Mouse (Mus musculus) neural tube, embryonic 15.5 days (tissue): ENCODE results near the gene Usp37. TPM values are rescaled to one million over a fixed set of nuclear protein-coding genes. Genes with fewer than 3 reads are reported as not detected.

Source experiments
- ATAC-seq: fragments of 200-750 bp; cut with Nextera tagmentation; 2 replicates; pipeline ENCODE4 v1.8.0; 2017; ENCODE audit warnings: mild to moderate bottlenecking, moderate TSS enrichment, moderate library complexity; ENCODE audit not compliant: low FRiP score
- H3K27ac ChIP-seq: fragments of 300-500 bp; sonication (generic); replicated peaks from 2 replicates; pipeline ENCODE4 v1.5.1; 2015; ENCODE audit warnings: mild to moderate bottlenecking, inconsistent platforms
- H3K27me3 ChIP-seq: fragments of 300-500 bp; sonication (generic); replicated peaks from 2 replicates; pipeline ENCODE4 v1.6.1; 2015; ENCODE audit warnings: inconsistent platforms
- H3K36me3 ChIP-seq: fragments of 300-500 bp; sonication (generic); 2 replicates; pipeline ENCODE4 v1.6.1; 2015; ENCODE audit warnings: inconsistent platforms
- H3K4me1 ChIP-seq: fragments of 300-500 bp; sonication (generic); 2 replicates; pipeline ENCODE4 v1.6.1; 2015; ENCODE audit warnings: inconsistent platforms
- H3K4me2 ChIP-seq: fragments of 300-500 bp; sonication (generic); 2 replicates; pipeline ENCODE4 v1.6.1; 2015; ENCODE audit warnings: inconsistent platforms, mild to moderate bottlenecking, moderate library complexity
- H3K4me3 ChIP-seq: fragments of 300-500 bp; sonication (generic); replicated peaks from 2 replicates; pipeline ENCODE4 v1.5.1; 2015; ENCODE audit warnings: mild to moderate bottlenecking, inconsistent platforms
- H3K9ac ChIP-seq: fragments of 300-500 bp; sonication (generic); replicated peaks from 2 replicates; pipeline ENCODE4 v1.6.1; 2015; ENCODE audit warnings: mild to moderate bottlenecking, inconsistent platforms
- H3K9me3 ChIP-seq: fragments of 300-500 bp; sonication (generic); replicated peaks from 2 replicates; pipeline ENCODE4 v1.6.1; 2016; ENCODE audit warnings: inconsistent platforms
- WGBS: fragments of 180-500 bp; shearing (Covaris S2); methylation state at CpG from one replicate; pipeline ENCODE4 v1.1.7; 2015; ENCODE audit warnings: mixed read lengths; 5-methylcytosine and 5-hydroxymethylcytosine counted together
- polyA plus RNA-seq: library from polyadenylated mRNA; unstranded; fragments of >200 nt; fragmentation: Nextera tagmentation; extraction: Ambion mirVana; gene quantifications from 2 replicates; pipeline ENCODE4 v1.2.1, GENCODE M21; 2015

Usp37 gene
- polyA plus RNA-seq, 1 experiment from 2014 or later: 23.4 TPM

GRCm38 (mm10) chr1:74452611-74453045 lies 91.5 kb downstream of the Usp37 start:
- no peak for ATAC-seq
- H3K4me1 ChIP-seq: no peaks in the 10 kb centered on the region
- no peak overlapping the region for H3K9ac ChIP-seq
- peaks cover 64% of the 10 kb centered on the region for H3K36me3 ChIP-seq
- H3K27me3 ChIP-seq: no peaks in the 10 kb centered on the region
- no peaks in the 10 kb centered on the region for H3K9me3 ChIP-seq
- H3K27ac ChIP-seq: no peak overlapping the region
- no peak overlapping the region for H3K4me2 ChIP-seq
- no peak overlapping the region for H3K4me3 ChIP-seq
- WGBS: 65% methylated on average over 4 of the region's 4 CpGs

DNA sequence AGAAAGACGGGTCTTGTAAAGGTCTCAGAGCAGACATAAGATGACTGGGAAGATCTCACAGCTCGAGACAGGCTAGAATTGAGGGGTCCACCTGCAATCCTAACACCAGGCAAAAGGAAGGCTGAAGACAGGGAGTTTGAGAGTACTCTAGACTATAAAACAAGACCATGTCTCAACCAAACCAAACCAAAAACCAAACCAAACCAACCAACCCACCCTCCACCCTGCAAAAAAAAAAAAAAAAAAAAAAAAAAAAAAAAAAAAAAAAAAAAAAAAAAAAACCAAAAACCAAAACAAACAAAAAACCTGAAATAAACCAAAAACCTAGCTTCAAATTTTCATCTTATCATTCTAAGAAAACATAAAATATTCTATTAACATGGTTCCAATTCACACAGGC lies 99.5 kb downstream of the Usp37 start:
- Histone ChIP-seq H3K4me2 (no peak overlapping the region), H3K4me1 (no peaks in the 10 kb centered on the region), H3K36me3 (peaks cover 51% of the 10 kb centered on the region), H3K27me3 (no peaks in the 10 kb centered on the region), H3K9ac (no peak overlapping the region), H3K4me3 (no peak overlapping the region), H3K9me3 (no peaks in the 10 kb centered on the region), H3K27ac (no peak overlapping the region)
- WGBS: 91% methylated on average over 2 of the region's 2 CpGs
- ATAC-seq: no peak

DNA sequence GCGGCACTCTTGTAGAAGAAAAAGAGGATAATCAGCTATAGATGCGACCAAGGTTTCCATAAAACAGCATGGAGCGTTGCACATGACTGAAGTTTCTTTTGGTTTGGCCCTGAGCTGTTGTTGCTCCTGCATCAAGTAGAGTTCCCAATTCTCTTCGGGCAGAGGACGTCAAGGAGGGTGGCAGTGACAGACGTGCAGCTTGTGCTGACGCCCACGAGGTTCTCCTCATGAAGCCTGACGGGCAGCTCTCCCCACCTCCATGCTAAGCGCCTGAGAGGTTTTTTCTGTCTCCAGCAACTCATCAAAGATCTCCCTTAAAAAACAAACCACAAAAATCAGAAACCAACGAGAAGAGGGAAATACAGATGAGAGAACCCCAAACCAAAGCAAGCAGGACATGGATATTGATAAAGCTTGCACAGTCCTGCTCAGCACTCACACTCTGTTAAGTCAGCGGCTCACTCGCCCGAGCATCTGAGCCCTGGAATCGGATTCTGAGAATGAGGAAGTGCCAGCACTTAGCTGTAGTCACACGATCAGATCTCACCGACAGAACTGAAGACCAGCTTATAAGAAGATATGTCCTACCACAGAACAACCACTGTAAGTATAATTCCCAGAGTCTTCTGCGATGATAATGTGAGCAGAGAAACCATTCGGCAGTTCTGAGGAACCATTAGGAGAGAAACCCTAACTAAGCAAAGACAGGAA lies 104.8 kb downstream of the Usp37 start:
- Histone ChIP-seq H3K27ac (no peak overlapping the region), H3K9ac (no peak overlapping the region), H3K4me2 (no peak overlapping the region), H3K4me1 (no peaks in the 10 kb centered on the region), H3K27me3 (no peaks in the 10 kb centered on the region), H3K36me3 (peaks cover 52% of the 10 kb centered on the region), H3K4me3 (no peak overlapping the region), H3K9me3 (no peaks in the 10 kb centered on the region)
- 90% methylated on average over 19 of the region's 19 CpGs for WGBS
- ATAC-seq: no peak

- Histone ChIP-seq H3K4me2 (no peak overlapping the region), H3K36me3 (peaks cover 47% of the 10 kb centered on the region), H3K4me3 (no peak overlapping the region), H3K9me3 (no peaks in the 10 kb centered on the region), H3K27me3 (no peaks in the 10 kb centered on the region), H3K4me1 (no peaks in the 10 kb centered on the region), H3K9ac (no peak overlapping the region), H3K27ac (no peak overlapping the region)
- no peak for ATAC-seq
- 70% methylated on average over 8 of the region's 8 CpGs for WGBS
Measured at GRCm38 (mm10) chr1:74437702-74438427, 106.2 kb downstream of the Usp37 start.

DNA sequence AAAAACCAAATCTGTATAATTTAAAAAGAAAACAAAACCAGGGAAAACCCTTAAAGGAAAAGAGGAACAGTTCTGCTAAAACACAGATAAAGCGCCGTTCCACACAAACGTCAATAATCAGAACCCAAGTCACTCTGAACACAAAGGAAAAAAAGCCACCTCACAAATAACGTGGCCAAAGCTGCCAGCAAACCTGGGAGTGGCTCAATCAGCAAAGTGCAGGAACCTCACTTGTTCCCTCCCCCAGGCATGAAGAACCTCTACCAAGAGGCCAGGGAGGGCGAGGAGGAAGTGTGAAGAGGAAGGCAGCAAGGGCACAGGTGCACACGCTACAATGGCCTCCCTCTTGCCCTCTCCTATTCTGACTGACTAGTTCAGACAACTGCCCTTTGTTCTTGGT lies 108.5 kb downstream of the Usp37 start:
- Histone ChIP-seq H3K27ac (no peak overlapping the region), H3K9ac (no peak overlapping the region), H3K9me3 (no peaks in the 10 kb centered on the region), H3K36me3 (peaks cover 34% of the 10 kb centered on the region), H3K4me1 (no peaks in the 10 kb centered on the region), H3K4me2 (no peak overlapping the region), H3K4me3 (no peak overlapping the region), H3K27me3 (no peaks in the 10 kb centered on the region)
- WGBS: 86% methylated on average over 6 of the region's 6 CpGs
- no peak for ATAC-seq

DNA sequence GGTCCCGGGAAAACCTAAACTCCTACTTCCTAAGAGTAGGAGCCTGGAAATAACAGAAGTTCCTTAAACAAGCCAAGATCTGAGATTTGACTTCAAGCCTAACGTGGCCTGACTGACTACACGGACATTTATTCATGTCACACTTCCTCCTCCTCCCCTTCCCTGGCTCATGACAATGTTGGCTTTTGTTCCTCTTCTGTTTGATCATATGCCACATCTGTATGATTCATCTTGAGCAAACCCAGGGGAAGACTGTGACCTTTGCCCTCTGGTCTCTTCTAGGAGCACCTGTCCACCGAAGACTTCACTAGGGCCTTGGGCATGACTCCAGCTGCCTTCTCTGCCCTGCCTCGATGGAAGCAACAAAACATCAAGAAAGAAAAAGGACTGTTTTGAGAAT lies 109.5 kb downstream of the Usp37 start:
- ATAC-seq: no peak
- Histone ChIP-seq H3K27ac (no peak overlapping the region), H3K27me3 (no peaks in the 10 kb centered on the region), H3K36me3 (peaks cover 30% of the 10 kb centered on the region), H3K9me3 (no peaks in the 10 kb centered on the region), H3K4me1 (no peaks in the 10 kb centered on the region), H3K4me2 (no peak overlapping the region), H3K4me3 (no peak overlapping the region), H3K9ac (no peak overlapping the region)
- WGBS: 79% methylated on average over 5 of the region's 5 CpGs

DNA sequence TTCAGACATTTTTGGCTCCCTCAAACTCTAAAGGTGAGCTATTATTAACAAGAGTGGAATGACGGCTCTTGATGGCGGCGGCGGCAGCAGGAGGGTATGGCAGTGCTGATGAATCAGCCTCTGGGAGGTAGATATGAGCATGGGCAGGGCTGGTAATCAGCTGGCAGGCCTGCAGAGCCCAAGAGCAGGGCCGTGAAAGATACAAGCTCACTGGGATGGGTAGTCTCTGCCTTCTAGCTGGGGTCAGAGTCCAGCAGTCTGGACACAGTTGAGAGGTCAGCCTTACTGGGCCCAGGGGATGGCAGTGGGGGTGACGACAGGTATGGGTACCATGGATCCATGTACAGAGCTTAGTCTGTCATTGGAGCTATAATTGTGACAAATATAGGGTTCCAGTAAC lies 110.9 kb downstream of the Usp37 start:
- no peak for ATAC-seq
- H3K9ac ChIP-seq: no peak overlapping the region
- H3K4me2 ChIP-seq: no peak overlapping the region
- WGBS: 71% methylated on average over 6 of the region's 6 CpGs
- H3K27ac ChIP-seq: no peak overlapping the region
- H3K4me3 ChIP-seq: no peak overlapping the region
- H3K36me3 ChIP-seq: peaks cover 20% of the 10 kb centered on the region
- H3K27me3 ChIP-seq: no peaks in the 10 kb centered on the region
- no peaks in the 10 kb centered on the region for H3K4me1 ChIP-seq
- H3K9me3 ChIP-seq: no peaks in the 10 kb centered on the region

DNA sequence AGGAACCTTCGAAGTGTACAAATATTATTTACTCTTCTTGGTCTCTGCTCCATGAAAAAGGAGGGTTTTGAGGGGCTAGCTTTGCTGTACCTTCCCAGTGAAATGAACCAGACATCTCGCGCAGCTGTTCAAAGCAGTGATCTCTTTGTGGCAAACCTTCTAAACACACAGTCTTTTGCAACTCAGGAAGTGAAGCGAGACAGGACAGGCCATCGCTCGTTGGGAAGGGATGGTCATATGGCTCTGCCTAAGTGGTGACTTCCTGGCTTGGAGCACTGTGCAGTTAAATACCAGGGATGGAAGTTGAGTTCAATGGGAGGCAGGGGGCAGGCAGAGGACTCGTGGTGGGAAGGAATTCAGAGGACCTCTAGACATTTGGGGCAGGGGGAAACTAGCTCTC lies 118.2 kb downstream of the Usp37 start:
- no peak overlapping the region for H3K4me3 ChIP-seq
- H3K9me3 ChIP-seq: no peaks in the 10 kb centered on the region
- 75% methylated on average over 7 of the region's 7 CpGs for WGBS
- H3K9ac ChIP-seq: no peak overlapping the region
- no peaks in the 10 kb centered on the region for H3K36me3 ChIP-seq
- no peaks in the 10 kb centered on the region for H3K4me1 ChIP-seq
- no peaks in the 10 kb centered on the region for H3K27me3 ChIP-seq
- ATAC-seq: no peak
- H3K4me2 ChIP-seq: no peak overlapping the region
- no peak overlapping the region for H3K27ac ChIP-seq

DNA sequence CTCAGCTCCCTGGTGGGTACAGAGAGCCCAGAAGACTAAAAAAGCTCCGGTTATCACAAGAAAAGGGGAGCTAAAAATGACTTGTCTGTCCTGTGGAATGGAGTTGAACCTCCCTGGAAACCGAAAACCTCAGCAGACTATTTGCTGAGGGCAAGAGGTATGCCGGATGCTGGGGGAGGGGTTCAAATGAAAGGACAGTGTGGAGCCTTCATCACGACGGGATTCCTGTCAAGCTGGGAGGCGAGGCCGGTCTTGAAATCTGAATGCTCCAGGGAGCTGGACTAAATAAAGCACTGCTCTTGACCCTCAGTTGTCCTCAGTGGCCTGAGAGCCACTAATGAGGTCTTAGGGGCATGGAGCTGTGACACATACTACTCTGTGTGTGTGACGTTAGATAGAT lies 120.9 kb downstream of the Usp37 start:
- Histone ChIP-seq H3K36me3 (no peaks in the 10 kb centered on the region), H3K9me3 (no peaks in the 10 kb centered on the region), H3K9ac (no peak overlapping the region), H3K4me3 (no peak overlapping the region), H3K27me3 (no peaks in the 10 kb centered on the region), H3K4me1 (no peaks in the 10 kb centered on the region), H3K4me2 (no peak overlapping the region), H3K27ac (no peak overlapping the region)
- no peak for ATAC-seq
- WGBS: 42% methylated on average over 8 of the region's 8 CpGs

GRCm38 (mm10) chr1:74419440-74419794 lies 124.7 kb downstream of the Usp37 start:
- Histone ChIP-seq H3K27me3 (no peaks in the 10 kb centered on the region), H3K9ac (no peak overlapping the region), H3K4me1 (no peaks in the 10 kb centered on the region), H3K9me3 (no peaks in the 10 kb centered on the region), H3K4me3 (no peak overlapping the region), H3K27ac (no peak overlapping the region), H3K36me3 (no peaks in the 10 kb centered on the region), H3K4me2 (no peak overlapping the region)
- 79% methylated on average over 9 of the region's 9 CpGs for WGBS
- no peak for ATAC-seq

GRCm38 (mm10) chr1:74418747-74419439 lies 125.2 kb downstream of the Usp37 start:
- Histone ChIP-seq H3K9ac (no peak overlapping the region), H3K9me3 (no peaks in the 10 kb centered on the region), H3K36me3 (no peaks in the 10 kb centered on the region), H3K27me3 (no peaks in the 10 kb centered on the region), H3K27ac (no peak overlapping the region), H3K4me1 (no peaks in the 10 kb centered on the region), H3K4me3 (no peak overlapping the region), H3K4me2 (no peak overlapping the region)
- 75% methylated on average over 17 of the region's 17 CpGs for WGBS
- no peak for ATAC-seq

DNA sequence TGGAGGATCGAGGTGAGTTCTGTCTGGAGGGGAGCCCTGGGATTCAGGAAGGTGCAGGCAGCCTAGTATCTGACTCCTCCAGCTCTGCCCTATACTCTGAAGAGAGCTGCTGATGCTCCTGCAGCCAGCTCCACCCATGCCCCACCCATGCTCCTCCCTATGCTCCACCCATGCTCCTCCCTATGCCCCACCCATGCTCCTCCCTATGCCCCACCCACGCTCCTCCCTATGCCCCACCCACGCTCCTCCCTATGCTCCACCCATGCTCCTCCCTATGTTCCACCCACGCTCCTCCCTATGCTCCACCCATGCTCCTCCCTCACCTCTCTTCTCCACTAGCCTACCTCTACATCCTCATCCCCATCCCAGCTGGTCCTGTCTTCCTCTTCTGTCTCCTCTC lies 128.9 kb downstream of the Usp37 start:
- ATAC-seq: no peak
- no peaks in the 10 kb centered on the region for H3K27me3 ChIP-seq
- no peak overlapping the region for H3K9ac ChIP-seq
- no peak overlapping the region for H3K4me3 ChIP-seq
- H3K27ac ChIP-seq: no peak overlapping the region
- WGBS: 46% methylated on average over 4 of the region's 4 CpGs
- no peak overlapping the region for H3K4me2 ChIP-seq
- no peaks in the 10 kb centered on the region for H3K4me1 ChIP-seq
- H3K9me3 ChIP-seq: no peaks in the 10 kb centered on the region
- no peaks in the 10 kb centered on the region for H3K36me3 ChIP-seq
